8 mouse cellular contexts compared by ENCODE assay signal in the genomic region with DNA sequence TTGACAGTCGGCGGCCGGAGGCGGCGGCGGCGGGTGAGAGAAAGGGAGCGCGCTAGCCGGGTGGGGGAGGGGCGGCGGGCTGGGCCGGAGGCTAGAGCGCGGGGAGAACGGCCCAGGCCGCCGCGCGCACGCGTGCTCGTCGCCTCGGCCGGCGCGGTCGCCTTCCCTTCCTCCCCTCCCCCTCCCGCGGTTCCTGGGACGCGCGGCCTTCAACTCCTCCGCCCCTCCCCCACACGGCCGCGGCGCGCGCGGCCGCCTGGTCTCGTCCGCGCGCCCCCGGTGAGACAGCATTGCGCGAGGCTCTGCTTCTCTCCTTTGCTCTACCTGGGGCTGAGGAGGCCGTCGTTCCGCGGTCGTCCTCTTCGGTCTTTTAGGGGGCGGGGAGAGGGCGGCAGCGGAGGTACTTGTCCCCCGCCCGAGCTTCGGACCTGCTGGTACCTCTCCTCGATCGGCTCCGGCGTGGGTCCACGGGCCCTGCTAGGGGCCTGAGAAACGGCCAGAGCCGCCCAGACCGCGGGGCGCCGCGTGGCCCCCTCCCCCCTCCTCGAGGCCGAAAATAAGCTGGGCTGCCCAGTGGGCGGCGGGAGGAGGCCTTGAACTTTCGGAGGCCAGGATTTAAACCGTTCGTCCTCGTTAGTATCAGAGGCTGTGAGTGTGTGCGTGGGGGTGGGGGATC. TPM values are rescaled to one million over a fixed set of nuclear protein-coding genes. Genes with fewer than 3 reads are reported as not detected.
DNase-seq lines count a peak whose midpoint lies in the region; ATAC-seq and TF ChIP-seq lines count a peak whose summit lies in the region.

No protein-coding gene starts in this region.

- H3K9ac ChIP-seq in forebrain, postnatal 0 days, result peak overlapping the region; percentile 87
- H3K9ac ChIP-seq in intestine, postnatal 0 days (ENCODE audit: low read depth, low read length), result peak overlapping the region; percentile 93
- peak overlapping the region; percentile 99 for H3K9ac ChIP-seq in liver, embryonic 14.5 days (replicated peaks)

- WGBS in cerebellum, adult 2 months, result under 1% methylated on average over 72 of the region's 83 CpGs
- 0% methylated on average over 65 of the region's 83 CpGs for WGBS in forebrain, postnatal 0 days
- 1% methylated on average over 56 of the region's 83 CpGs for WGBS in intestine, postnatal 0 days
- WGBS in liver, embryonic 14.5 days (ENCODE audit: insufficient replicate concordance), result under 1% methylated on average over 79 of the region's 83 CpGs

- no peak for TF ChIP-seq CTCF in cerebellum, adult 2 months (IDR thresholded peaks at IDR 0.05; ENCODE audit: borderline replicate concordance, insufficient read depth, low read depth, low read length)
- no peak for TF ChIP-seq CTCF in forebrain, postnatal 0 days (IDR thresholded peaks at IDR 0.05; ENCODE audit: low read depth)
- no peak for TF ChIP-seq CTCF in intestine, postnatal 0 days (IDR thresholded peaks at IDR 0.05; ENCODE audit: low read depth)
- TF ChIP-seq CTCF in liver, embryonic 14.5 days (IDR thresholded peaks at IDR 0.05; ENCODE audit: low read depth), result no peak

- no peaks in the 10 kb centered on the region for H3K27me3 ChIP-seq in cerebellum, adult 2 months (ENCODE audit: control insufficient read depth, insufficient read depth, low read length)
- no peaks in the 10 kb centered on the region for H3K27me3 ChIP-seq in forebrain, postnatal 0 days (ENCODE audit: insufficient read depth, low read length)
- no peaks in the 10 kb centered on the region for H3K27me3 ChIP-seq in intestine, postnatal 0 days (replicated peaks; ENCODE audit: control insufficient read depth, insufficient read depth, low read length)
- no peaks in the 10 kb centered on the region for H3K27me3 ChIP-seq in liver, embryonic 14.5 days (ENCODE audit: control insufficient read depth, insufficient read depth, low read length)

- ATAC-seq in forebrain, postnatal 0 days, result peak; percentile 23
- ATAC-seq in intestine, postnatal 0 days, result peak; percentile 58
- peak; percentile 74 for ATAC-seq in liver, embryonic 14.5 days (ENCODE audit: insufficient read depth)

- H3K27ac ChIP-seq in cerebellum, adult 2 months (ENCODE audit: insufficient read depth, low read length), result peak overlapping the region; percentile 81
- H3K27ac ChIP-seq in forebrain, postnatal 0 days (ENCODE audit: low read depth, low read length), result peak overlapping the region; percentile 97
- peak overlapping the region; percentile 97 for H3K27ac ChIP-seq in intestine, postnatal 0 days (ENCODE audit: low read depth, low read length)
- H3K27ac ChIP-seq in liver, embryonic 14.5 days, result peak overlapping the region; percentile 93

- no peaks in the 10 kb centered on the region for H3K9me3 ChIP-seq in forebrain, postnatal 0 days (ENCODE audit: low read length)
- no peaks in the 10 kb centered on the region for H3K9me3 ChIP-seq in intestine, postnatal 0 days (ENCODE audit: control insufficient read depth)
- H3K9me3 ChIP-seq in liver, embryonic 14.5 days (ENCODE audit: control insufficient read depth, low read length), result no peaks in the 10 kb centered on the region

- H3K4me1 ChIP-seq in cerebellum, adult 2 months (ENCODE audit: control insufficient read depth, insufficient read depth, low read length), result no peaks in the 10 kb centered on the region; the same call in 1 of the 2 replicates
- H3K4me1 ChIP-seq in forebrain, postnatal 0 days (ENCODE audit: insufficient read depth), result peaks cover 24% of the 10 kb centered on the region
- peaks cover 6% of the 10 kb centered on the region; the same call in 1 of the 2 replicates for H3K4me1 ChIP-seq in intestine, postnatal 0 days (replicated peaks; ENCODE audit: control insufficient read depth, insufficient read depth, low read length)
- H3K4me1 ChIP-seq in liver, embryonic 14.5 days (replicated peaks; ENCODE audit: control insufficient read depth in 2 of 2, insufficient read depth in 2 of 2, low read length in 1 of 2), result peaks cover 8 to 13% of the 10 kb centered on the region in 2 experiments

- TF ChIP-seq POLR2A in cerebellum, adult 2 months (IDR thresholded peaks at IDR 0.05; ENCODE audit: borderline replicate concordance, insufficient read depth, low read length), result no peak

- peaks cover 11% of the 10 kb centered on the region for H3K36me3 ChIP-seq in forebrain, postnatal 0 days (ENCODE audit: insufficient read depth)
- peaks cover 7% of the 10 kb centered on the region for H3K36me3 ChIP-seq in intestine, postnatal 0 days (ENCODE audit: control insufficient read depth, insufficient read depth)
- peaks cover 18% of the 10 kb centered on the region for H3K36me3 ChIP-seq in liver, embryonic 14.5 days (replicated peaks; ENCODE audit: control insufficient read depth, insufficient read depth, low read depth)

- no peak for TF ChIP-seq EP300 in liver, embryonic 14.5 days (IDR thresholded peaks at IDR 0.05; ENCODE audit: low read depth)

- peak overlapping the region; percentile 80 for H3K4me2 ChIP-seq in forebrain, postnatal 0 days (ENCODE audit: low read depth)
- peak overlapping the region; percentile 78 for H3K4me2 ChIP-seq in intestine, postnatal 0 days (replicated peaks; ENCODE audit: low read depth)
- H3K4me2 ChIP-seq in liver, embryonic 14.5 days (ENCODE audit: low read depth), result peak overlapping the region; percentile 91

- DNase-seq in urinary bladder, adult 18-20 months (ENCODE audit: low spot score in 2 of 2), result peak; percentile 37 to 53
- no peak for DNase-seq in urinary bladder, adult 2 months (ENCODE audit: low spot score)
- DNase-seq in cerebellum, adult 2 months, result no peak
- peak; percentile 85 for DNase-seq in forebrain, postnatal 0 days
- peak; percentile 78 to 82 (median 79) for DNase-seq in liver, embryonic 14.5 days (ENCODE audit: low read depth in 3 of 3, low spot score in 3 of 3)
- DNase-seq in naive thymus-derived CD4-positive, alpha-beta T cell, adult 2 months (ENCODE audit: low read depth), result peak; percentile 84
- peak; percentile 61 to 72 for DNase-seq in thymus, adult 18-20 months

- peak overlapping the region; percentile 94 for H3K4me3 ChIP-seq in cerebellum, adult 2 months (replicated peaks; ENCODE audit: insufficient read depth, low read depth, low read length)
- H3K4me3 ChIP-seq in forebrain, postnatal 0 days (ENCODE audit: low read depth, low read length), result peak overlapping the region; percentile 97
- peak overlapping the region; percentile 93 for H3K4me3 ChIP-seq in intestine, postnatal 0 days (ENCODE audit: low read depth, low read length)
- H3K4me3 ChIP-seq in liver, embryonic 14.5 days (ENCODE audit: insufficient read depth in 1 of 2, low read depth in 2 of 2, low read length in 2 of 2), result peak overlapping the region; percentile 90

RNA-seq across cellular contexts. Expression of a gene that starts 13.2 kb away (rescaled TPM):
- 540 TPM in 2 replicates for polyA plus RNA-seq in urinary bladder, adult 2 months (2012; rRNA removed)
- polyA plus RNA-seq in cerebellum, adult 2 months (2012; rRNA removed), result 711 and 720 TPM in 2 replicates
- 106 and 147 TPM in 2 replicates for total RNA-seq in forebrain, postnatal 0 days (2014; rRNA removed)
- 218 and 384 TPM in 2 replicates for polyA plus RNA-seq in forebrain, postnatal 0 days (2015; fragmentation: Nextera tagmentation; extraction: Ambion mirVana)
- 185 and 230 TPM in 2 replicates for polyA plus RNA-seq in intestine, postnatal 0 days (2015; fragmentation: Nextera tagmentation; extraction: Ambion mirVana)
- polyA plus RNA-seq in liver, embryonic 14.5 days (2012; rRNA removed), result 136 and 152 TPM in 2 replicates
- 107 and 120 TPM in 2 replicates for polyA plus RNA-seq in liver, embryonic 14.5 days (2014; fragmentation: Nextera tagmentation; extraction: Ambion mirVana)

RNA-seq across cellular contexts. Expression of a gene that starts 17.6 kb away (rescaled TPM):
- polyA plus RNA-seq in urinary bladder, adult 2 months (2012; rRNA removed), result 9.0 and 13.2 TPM in 2 replicates
- polyA plus RNA-seq in cerebellum, adult 2 months (2012; rRNA removed), result 50.5 and 54.8 TPM in 2 replicates
- 55.0 and 69.2 TPM in 2 replicates for total RNA-seq in forebrain, postnatal 0 days (2014; rRNA removed)
- polyA plus RNA-seq in forebrain, postnatal 0 days (2015; fragmentation: Nextera tagmentation; extraction: Ambion mirVana), result 77.4 and 79.2 TPM in 2 replicates
- polyA plus RNA-seq in intestine, postnatal 0 days (2015; fragmentation: Nextera tagmentation; extraction: Ambion mirVana), result 17.6 and 19.1 TPM in 2 replicates
- polyA plus RNA-seq in liver, embryonic 14.5 days (2012; rRNA removed), result 0.57 and 0.79 TPM in 2 replicates
- 0.85 and 1.0 TPM in 2 replicates for polyA plus RNA-seq in liver, embryonic 14.5 days (2014; fragmentation: Nextera tagmentation; extraction: Ambion mirVana)

RNA-seq across cellular contexts. Expression of a gene that starts 25.4 kb away (rescaled TPM):
- 466 and 498 TPM in 2 replicates for polyA plus RNA-seq in urinary bladder, adult 2 months (2012; rRNA removed)
- 621 and 628 TPM in 2 replicates for polyA plus RNA-seq in cerebellum, adult 2 months (2012; rRNA removed)
- 1,186 and 1,488 TPM in 2 replicates for total RNA-seq in forebrain, postnatal 0 days (2014; rRNA removed)
- 1,394 and 1,814 TPM in 2 replicates for polyA plus RNA-seq in forebrain, postnatal 0 days (2015; fragmentation: Nextera tagmentation; extraction: Ambion mirVana)
- polyA plus RNA-seq in intestine, postnatal 0 days (2015; fragmentation: Nextera tagmentation; extraction: Ambion mirVana), result 994 and 1,025 TPM in 2 replicates
- polyA plus RNA-seq in liver, embryonic 14.5 days (2012; rRNA removed), result 277 and 284 TPM in 2 replicates
- polyA plus RNA-seq in liver, embryonic 14.5 days (2014; fragmentation: Nextera tagmentation; extraction: Ambion mirVana), result 519 and 544 TPM in 2 replicates

RNA-seq across cellular contexts. Expression of a gene that starts 32.1 kb away (rescaled TPM):
- 35.0 and 39.3 TPM in 2 replicates for polyA plus RNA-seq in urinary bladder, adult 2 months (2012; rRNA removed)
- 341 and 366 TPM in 2 replicates for polyA plus RNA-seq in cerebellum, adult 2 months (2012; rRNA removed)
- total RNA-seq in forebrain, postnatal 0 days (2014; rRNA removed), result 167 and 189 TPM in 2 replicates
- polyA plus RNA-seq in forebrain, postnatal 0 days (2015; fragmentation: Nextera tagmentation; extraction: Ambion mirVana), result 117 and 135 TPM in 2 replicates
- polyA plus RNA-seq in intestine, postnatal 0 days (2015; fragmentation: Nextera tagmentation; extraction: Ambion mirVana), result 36.8 and 39.0 TPM in 2 replicates
- 4.0 and 4.3 TPM in 2 replicates for polyA plus RNA-seq in liver, embryonic 14.5 days (2012; rRNA removed)
- 6.6 and 7.4 TPM in 2 replicates for polyA plus RNA-seq in liver, embryonic 14.5 days (2014; fragmentation: Nextera tagmentation; extraction: Ambion mirVana)

RNA-seq across cellular contexts. Expression of a gene that starts 32.4 kb away (rescaled TPM):
- polyA plus RNA-seq in urinary bladder, adult 2 months (2012; rRNA removed), result not detected in 2 replicates
- polyA plus RNA-seq in cerebellum, adult 2 months (2012; rRNA removed), result 0.25 TPM in 1 of 2 replicates, not detected in the other
- not detected in 2 replicates for total RNA-seq in forebrain, postnatal 0 days (2014; rRNA removed)
- not detected in 2 replicates for polyA plus RNA-seq in forebrain, postnatal 0 days (2015; fragmentation: Nextera tagmentation; extraction: Ambion mirVana)
- polyA plus RNA-seq in intestine, postnatal 0 days (2015; fragmentation: Nextera tagmentation; extraction: Ambion mirVana), result not detected in 2 replicates
- 0.04 TPM in 1 of 2 replicates, not detected in the other for polyA plus RNA-seq in liver, embryonic 14.5 days (2012; rRNA removed)
- not detected in 2 replicates for polyA plus RNA-seq in liver, embryonic 14.5 days (2014; fragmentation: Nextera tagmentation; extraction: Ambion mirVana)

Comparison
In these comparisons a context has a peak if more than half of its experiments do, and no peak if none do; other contexts are left out.
1. DNase-seq: peak in urinary bladder, adult 18-20 months (2 of 2), forebrain, postnatal 0 days (single experiment), liver, embryonic 14.5 days (3 of 3), naive thymus-derived CD4-positive, alpha-beta T cell, adult 2 months (single experiment) and thymus, adult 18-20 months (2 of 2); none in urinary bladder, adult 2 months (single experiment) and cerebellum, adult 2 months (0 of 2).
2. ATAC-seq: peak in every context shown above with its lines; median percentile 74 in liver, embryonic 14.5 days; 58 in intestine, postnatal 0 days; 23 in forebrain, postnatal 0 days.
3. Peak in every context shown above with its lines, with median percentiles within 50 percentile points of each other: H3K27ac ChIP-seq, H3K4me3 ChIP-seq, H3K4me2 ChIP-seq and H3K9ac ChIP-seq.